Comparison of ENCODE assay signal across 26 mouse cellular contexts in the genomic region with DNA sequence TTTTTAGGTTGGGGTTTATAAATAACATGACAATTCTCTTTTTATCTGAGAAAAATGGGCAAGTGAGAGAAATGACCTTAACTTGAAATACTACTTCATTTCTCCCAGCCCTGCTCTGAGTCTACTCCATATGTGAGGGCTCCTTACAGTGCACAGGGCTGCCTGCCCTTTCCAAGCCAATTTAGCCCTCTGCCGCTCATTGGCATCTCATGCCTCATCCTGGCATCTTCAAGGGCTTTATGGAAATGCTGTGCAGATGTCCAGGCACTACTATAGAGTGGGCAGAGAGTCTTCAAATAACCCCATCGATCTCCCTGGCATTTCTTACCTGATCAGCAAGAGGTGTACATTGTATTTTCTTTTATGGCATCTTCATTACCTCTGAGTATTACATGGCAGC.
"Had no signal": no experiment of that assay in that cellular context is flagged by ENCODE, and none has a peak within 500 bp of the region (broad histone marks: within the 10 kb centered on the region; RNA-seq: fewer than 3 reads in every experiment).

No protein-coding gene starts in this region.

- H3K27me3 ChIP-seq: heart, embryonic 12.5 days; hindbrain, embryonic 12.5 days; intestine, embryonic 15.5 days; limb, embryonic 12.5 days; liver, embryonic 13.5 days; liver, embryonic 15.5 days had no signal

- H3K4me1 ChIP-seq: heart, embryonic 10.5 days; heart, embryonic 12.5 days; hindbrain, embryonic 10.5 days; hindbrain, embryonic 12.5 days; intestine, embryonic 15.5 days; limb, embryonic 10.5 days; limb, embryonic 12.5 days; liver, embryonic 13.5 days; liver, embryonic 15.5 days had no signal

- H3K9me3 ChIP-seq: heart, embryonic 10.5 days; heart, embryonic 12.5 days; hindbrain, embryonic 10.5 days; hindbrain, embryonic 12.5 days; intestine, embryonic 15.5 days; limb, embryonic 10.5 days; limb, embryonic 12.5 days; liver, embryonic 13.5 days; liver, embryonic 15.5 days had no signal

- H3K36me3 ChIP-seq: heart, embryonic 10.5 days; heart, embryonic 12.5 days; hindbrain, embryonic 10.5 days; hindbrain, embryonic 12.5 days; intestine, embryonic 15.5 days; limb, embryonic 10.5 days; limb, embryonic 12.5 days; liver, embryonic 13.5 days; liver, embryonic 15.5 days had no signal

- H3K4me3 ChIP-seq: heart, embryonic 10.5 days; heart, embryonic 12.5 days; hindbrain, embryonic 10.5 days; hindbrain, embryonic 12.5 days; intestine, embryonic 15.5 days; layer of hippocampus, adult 2 months; limb, embryonic 10.5 days; limb, embryonic 12.5 days; liver, embryonic 13.5 days; liver, embryonic 15.5 days had no signal

- H3K27ac ChIP-seq: heart, embryonic 10.5 days; hindbrain, embryonic 10.5 days; hindbrain, embryonic 12.5 days; hindbrain, embryonic 14.5 days; intestine, embryonic 15.5 days; layer of hippocampus, adult 2 months; limb, embryonic 10.5 days; limb, embryonic 12.5 days; liver, embryonic 13.5 days; liver, embryonic 15.5 days had no signal

- DNase-seq: gastrocnemius, postnatal 10 days; gastrocnemius, postnatal 25 days; heart, adult 18-20 months; heart, postnatal 10 days; heart, postnatal 4 days; kidney, adult 18-20 months; kidney, adult 8-10 months; kidney, postnatal 10 days; kidney, postnatal 25 days; kidney, postnatal 4 days; liver; liver, embryonic 13.5 days; liver, postnatal 0 days had no signal

- ATAC-seq: hindbrain, embryonic 16.5 days; inflammation-experienced regulatory T-cells, adult 6 months; intestine, embryonic 15.5 days; intestine, postnatal 0 days; liver, postnatal 0 days had no signal
